Mouse (Mus musculus): ENCODE measurements around the gene Cmc4. TPM values are rescaled to one million over a fixed set of nuclear protein-coding genes. Genes with fewer than 3 reads are reported as not detected.

Cmc4 gene
- polyA plus RNA-seq (2015; fragmentation: Nextera tagmentation; extraction: Ambion mirVana): 13.8 and 14.4 TPM in 2 replicates

- peak within 1 kb of the TSS; percentile 58 for H3K4me2 ChIP-seq (replicated peaks; ENCODE audit: low read depth)
- peak within 1 kb of the TSS; percentile 68 for H3K27ac ChIP-seq (ENCODE audit: low read depth, low read length)
- peak; percentile 100 for ATAC-seq
- H3K4me3 ChIP-seq (ENCODE audit: low read depth, low read length): peak within 1 kb of the TSS; percentile 56
- no peaks in the 10 kb centered on the region for H3K27me3 ChIP-seq (replicated peaks; ENCODE audit: control insufficient read depth, insufficient read depth, low read length)
- H3K4me1 ChIP-seq (replicated peaks; ENCODE audit: control insufficient read depth, insufficient read depth, low read length): no peaks in the 10 kb centered on the region
- 0 out of 2 replicates have a peak, but pooled peaks have one; percentile 34 for TF ChIP-seq CTCF (IDR thresholded peaks at IDR 0.05; ENCODE audit: low read depth)
- H3K9me3 ChIP-seq (ENCODE audit: control insufficient read depth): no peaks in the 10 kb centered on the region
- no peaks in the 10 kb centered on the region for H3K36me3 ChIP-seq (ENCODE audit: control insufficient read depth, insufficient read depth)
- 18% methylated on average over 52 of the region's 52 CpGs for WGBS
- peak within 1 kb of the TSS; percentile 46 for H3K9ac ChIP-seq (ENCODE audit: low read depth, low read length)
Measured at GRCm38 (mm10) chrX:75415936-75416785, at the start of gene Cmc4, which contains the start of the genes Mtcp1 and Brcc3. Gene Cmc4 (minus strand): TSS chrX:75416584. Gene Mtcp1 (minus strand): TSS chrX:75416588. Gene Brcc3 (plus strand): TSS chrX:75416628.

GRCm38 (mm10) chrX:75454597-75454996 is 38.2 kb upstream of the Cmc4 start:
- WGBS: 77% methylated on average over 1 of the region's 1 CpGs
- H3K27ac ChIP-seq (ENCODE audit: low read depth, low read length): no peak overlapping the region
- H3K9ac ChIP-seq (ENCODE audit: low read depth, low read length): no peak overlapping the region

GRCm38 (mm10) chrX:75409711-75410110 is 6.7 kb downstream of the Cmc4 start:
- no peaks in the 10 kb centered on the region for H3K27me3 ChIP-seq (replicated peaks; ENCODE audit: control insufficient read depth, insufficient read depth, low read length)
- H3K9ac ChIP-seq (ENCODE audit: low read depth, low read length): no peak overlapping the region
- H3K4me2 ChIP-seq (replicated peaks; ENCODE audit: low read depth): no peak overlapping the region
- H3K9me3 ChIP-seq (ENCODE audit: control insufficient read depth): no peaks in the 10 kb centered on the region
- 95% methylated on average over 1 of the region's 1 CpGs for WGBS
- no peak overlapping the region for H3K27ac ChIP-seq (ENCODE audit: low read depth, low read length)
- TF ChIP-seq CTCF (IDR thresholded peaks at IDR 0.05; ENCODE audit: low read depth): no peak
- H3K36me3 ChIP-seq (ENCODE audit: control insufficient read depth, insufficient read depth): no peaks in the 10 kb centered on the region
- H3K4me3 ChIP-seq (ENCODE audit: low read depth, low read length): no peak overlapping the region
- H3K4me1 ChIP-seq (replicated peaks; ENCODE audit: control insufficient read depth, insufficient read depth, low read length): no peaks in the 10 kb centered on the region
- no peak for ATAC-seq

More at GRCm38 (mm10) chrX:75454597-75454996, 38.2 kb upstream of the Cmc4 start:
- Histone ChIP-seq H3K4me3 (ENCODE audit: low read depth, low read length) (no peak overlapping the region), H3K36me3 (ENCODE audit: control insufficient read depth, insufficient read depth) (no peaks in the 10 kb centered on the region), H3K4me2 (replicated peaks; ENCODE audit: low read depth) (no peak overlapping the region), H3K9me3 (ENCODE audit: control insufficient read depth) (no peaks in the 10 kb centered on the region), H3K4me1 (replicated peaks; ENCODE audit: control insufficient read depth, insufficient read depth, low read length) (no peaks in the 10 kb centered on the region), H3K27me3 (replicated peaks; ENCODE audit: control insufficient read depth, insufficient read depth, low read length) (no peaks in the 10 kb centered on the region)
- no peak for TF ChIP-seq CTCF (IDR thresholded peaks at IDR 0.05; ENCODE audit: low read depth)
- no peak for ATAC-seq

- Histone ChIP-seq H3K27me3 (replicated peaks; ENCODE audit: control insufficient read depth, insufficient read depth, low read length) (no peaks in the 10 kb centered on the region), H3K27ac (ENCODE audit: low read depth, low read length) (no peak overlapping the region), H3K36me3 (ENCODE audit: control insufficient read depth, insufficient read depth) (no peaks in the 10 kb centered on the region), H3K4me1 (replicated peaks; ENCODE audit: control insufficient read depth, insufficient read depth, low read length) (no peaks in the 10 kb centered on the region), H3K9ac (ENCODE audit: low read depth, low read length) (no peak overlapping the region), H3K4me2 (replicated peaks; ENCODE audit: low read depth) (no peak overlapping the region), H3K4me3 (ENCODE audit: low read depth, low read length) (no peak overlapping the region), H3K9me3 (ENCODE audit: control insufficient read depth) (no peaks in the 10 kb centered on the region)
- no peak for TF ChIP-seq CTCF (IDR thresholded peaks at IDR 0.05; ENCODE audit: low read depth)
- ATAC-seq: no peak
Measured at GRCm38 (mm10) chrX:75403350-75403749, 13.0 kb downstream of the Cmc4 start.

GRCm38 (mm10) chrX:75402668-75403067 is 13.7 kb downstream of the Cmc4 start:
- Histone ChIP-seq H3K4me3 (ENCODE audit: low read depth, low read length) (no peak overlapping the region), H3K36me3 (ENCODE audit: control insufficient read depth, insufficient read depth) (no peaks in the 10 kb centered on the region), H3K9ac (ENCODE audit: low read depth, low read length) (no peak overlapping the region), H3K27me3 (replicated peaks; ENCODE audit: control insufficient read depth, insufficient read depth, low read length) (no peaks in the 10 kb centered on the region), H3K4me2 (replicated peaks; ENCODE audit: low read depth) (no peak overlapping the region), H3K4me1 (replicated peaks; ENCODE audit: control insufficient read depth, insufficient read depth, low read length) (no peaks in the 10 kb centered on the region), H3K27ac (ENCODE audit: low read depth, low read length) (no peak overlapping the region), H3K9me3 (ENCODE audit: control insufficient read depth) (no peaks in the 10 kb centered on the region)
- no peak for TF ChIP-seq CTCF (IDR thresholded peaks at IDR 0.05; ENCODE audit: low read depth)
- ATAC-seq: no peak
- 67% methylated on average over 2 of the region's 2 CpGs for WGBS

- H3K4me2 ChIP-seq (replicated peaks; ENCODE audit: low read depth): no peak overlapping the region
- ATAC-seq: no peak
- H3K36me3 ChIP-seq (ENCODE audit: control insufficient read depth, insufficient read depth): no peaks in the 10 kb centered on the region
- H3K9me3 ChIP-seq (ENCODE audit: control insufficient read depth): no peaks in the 10 kb centered on the region
- H3K4me1 ChIP-seq (replicated peaks; ENCODE audit: control insufficient read depth, insufficient read depth, low read length): no peaks in the 10 kb centered on the region
- no peak for TF ChIP-seq CTCF (IDR thresholded peaks at IDR 0.05; ENCODE audit: low read depth)
- H3K27ac ChIP-seq (ENCODE audit: low read depth, low read length): no peak overlapping the region
- H3K9ac ChIP-seq (ENCODE audit: low read depth, low read length): no peak overlapping the region
- H3K4me3 ChIP-seq (ENCODE audit: low read depth, low read length): no peak overlapping the region
- no peaks in the 10 kb centered on the region for H3K27me3 ChIP-seq (replicated peaks; ENCODE audit: control insufficient read depth, insufficient read depth, low read length)
- 89% methylated on average over 1 of the region's 1 CpGs for WGBS
Measured at GRCm38 (mm10) chrX:75399471-75399870, 16.9 kb downstream of the Cmc4 start.

Measured in intestine, postnatal 0 days (tissue).